Mouse (Mus musculus): Measurements from ENCODE around the gene Cbfa2t2.

Cbfa2t2 gene

GRCm38 (mm10) chr2:154436458-154437190 is at the start of gene Cbfa2t2:
Cbfa2t2 (plus strand) TSS chr2:154436481.
- peak; percentile 70 for DNase-seq (ENCODE audit: low read depth)

- DNase-seq (ENCODE audit: low read depth) = peak; percentile 99
Observed at GRCm38 (mm10) chr2:154390180-154390964, 45.9 kb upstream of the Cbfa2t2 start.

GRCm38 (mm10) chr2:154394602-154395001 is 41.7 kb upstream of the Cbfa2t2 start:
- DNase-seq (ENCODE audit: low read depth) = peak; percentile 27

GRCm38 (mm10) chr2:154396529-154396928 is 39.8 kb upstream of the Cbfa2t2 start:
- DNase-seq (ENCODE audit: low read depth) = no peak

- DNase-seq (ENCODE audit: low read depth) = no peak
Observed at GRCm38 (mm10) chr2:154398267-154398666, 38.0 kb upstream of the Cbfa2t2 start.

DNA sequence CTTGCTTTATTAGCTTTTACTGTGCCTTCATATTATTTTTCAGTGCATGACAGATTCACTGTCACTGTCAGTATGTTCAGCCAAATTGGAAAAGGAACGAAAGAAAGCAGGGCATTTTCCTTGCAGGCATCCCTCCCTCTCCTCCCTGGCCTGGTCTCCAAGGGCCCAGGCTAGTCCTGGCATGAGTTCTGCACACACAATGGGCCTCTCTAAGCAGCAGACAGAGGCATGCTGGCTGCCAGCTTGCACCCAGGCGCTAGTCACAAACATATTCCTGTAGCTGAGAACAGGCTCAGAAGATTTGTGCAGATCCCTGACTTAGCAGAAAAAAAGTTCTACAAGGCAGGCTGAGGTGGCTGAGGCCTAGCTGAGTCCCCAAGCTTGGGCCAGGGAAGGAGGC is 37.0 kb upstream of the Cbfa2t2 start:
- DNase-seq (ENCODE audit: low read depth) = peak; percentile 28

GRCm38 (mm10) chr2:154401976-154402375 is 34.3 kb upstream of the Cbfa2t2 start:
- DNase-seq (ENCODE audit: low read depth) = no peak

GRCm38 (mm10) chr2:154402811-154403210 is 33.5 kb upstream of the Cbfa2t2 start:
- DNase-seq (ENCODE audit: low read depth) = peak; percentile 89

DNA sequence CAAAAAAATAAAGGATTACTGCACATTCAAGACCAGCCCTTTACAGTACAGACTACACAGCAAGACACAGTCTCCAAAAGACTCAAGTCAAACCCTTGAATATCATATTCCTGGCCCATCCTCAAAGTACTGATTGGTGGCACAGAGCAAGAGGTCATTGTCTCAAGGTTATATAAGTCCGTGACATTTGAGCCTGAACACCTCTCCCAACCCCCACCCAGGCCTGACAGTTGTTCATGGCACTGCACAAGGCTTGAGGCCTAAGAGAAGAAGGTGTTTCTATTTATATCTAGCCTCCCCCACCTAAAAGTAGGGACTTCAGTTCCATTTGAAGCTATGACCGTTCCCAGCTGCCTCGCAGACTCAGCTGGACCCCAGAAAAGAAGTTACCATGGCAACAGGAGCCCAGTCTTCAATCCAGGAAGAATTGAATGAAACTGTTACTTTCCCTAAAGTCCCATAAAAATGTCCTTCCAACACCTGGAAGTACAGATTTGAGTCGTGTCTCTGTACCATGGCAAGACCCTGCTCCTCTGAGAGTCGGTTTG is 30.8 kb upstream of the Cbfa2t2 start:
- no peak for DNase-seq (ENCODE audit: low read depth)

DNA sequence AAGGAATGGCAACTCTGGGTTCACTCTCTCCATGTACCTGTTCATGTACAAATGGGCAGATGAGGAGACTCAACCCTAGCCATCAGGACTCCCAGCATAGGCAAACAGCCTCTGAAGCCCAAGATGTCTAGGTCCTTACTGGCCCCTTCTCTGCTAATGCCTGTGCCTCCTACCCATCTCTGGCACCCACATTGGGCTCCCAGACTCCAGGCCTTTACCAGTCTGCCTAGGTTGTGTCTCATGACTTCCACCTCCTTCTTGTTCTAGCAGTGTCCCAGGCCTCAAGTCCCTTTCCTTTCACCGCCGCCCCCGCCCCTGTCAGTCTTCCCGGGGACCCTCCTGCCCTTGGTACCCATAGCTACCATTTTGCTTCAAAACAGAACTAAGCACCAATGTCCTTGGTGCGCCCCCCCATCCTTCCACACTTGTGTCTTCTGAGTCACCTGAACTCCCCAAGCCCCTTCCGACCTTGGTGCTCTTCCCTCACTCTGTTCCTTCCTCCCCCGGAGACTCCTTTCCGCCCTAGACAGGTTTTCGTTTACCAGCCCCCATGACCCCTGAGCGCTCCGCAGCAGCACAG is 29.1 kb upstream of the Cbfa2t2 start:
- no peak for DNase-seq (ENCODE audit: low read depth)

GRCm38 (mm10) chr2:154407643-154408445 is 28.4 kb upstream of the Cbfa2t2 start, which contains the start of gene Snta1:
Snta1 (minus strand) TSS chr2:154408099.
- DNase-seq (ENCODE audit: low read depth) = no peak

GRCm38 (mm10) chr2:154410355-154410754 is 25.9 kb upstream of the Cbfa2t2 start:
- peak; percentile 98 for DNase-seq (ENCODE audit: low read depth)

- DNase-seq (ENCODE audit: low read depth) = peak; percentile 85
Observed at GRCm38 (mm10) chr2:154412018-154412666, 24.1 kb upstream of the Cbfa2t2 start.

DNA sequence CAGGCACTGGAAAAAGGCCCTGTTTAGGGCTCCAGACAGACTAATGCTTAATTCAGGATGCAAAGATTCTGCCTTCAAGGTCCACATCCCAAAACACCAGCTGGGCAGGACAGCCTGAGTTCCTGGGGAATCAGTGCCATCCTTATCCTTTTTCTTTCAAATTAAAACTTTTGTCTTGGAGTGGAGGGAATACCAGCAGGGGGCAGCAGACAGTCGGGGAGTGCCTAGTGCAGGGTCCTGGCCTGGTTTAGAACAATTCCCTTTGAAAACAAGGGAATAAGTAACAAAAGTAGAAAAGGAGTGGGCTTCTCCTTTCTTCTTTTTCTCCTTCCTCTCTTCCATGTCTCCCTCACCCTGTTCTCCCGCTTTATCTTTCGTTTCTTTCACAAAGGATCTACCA is 19.2 kb upstream of the Cbfa2t2 start:
- DNase-seq (ENCODE audit: low read depth) = peak; percentile 91

DNA sequence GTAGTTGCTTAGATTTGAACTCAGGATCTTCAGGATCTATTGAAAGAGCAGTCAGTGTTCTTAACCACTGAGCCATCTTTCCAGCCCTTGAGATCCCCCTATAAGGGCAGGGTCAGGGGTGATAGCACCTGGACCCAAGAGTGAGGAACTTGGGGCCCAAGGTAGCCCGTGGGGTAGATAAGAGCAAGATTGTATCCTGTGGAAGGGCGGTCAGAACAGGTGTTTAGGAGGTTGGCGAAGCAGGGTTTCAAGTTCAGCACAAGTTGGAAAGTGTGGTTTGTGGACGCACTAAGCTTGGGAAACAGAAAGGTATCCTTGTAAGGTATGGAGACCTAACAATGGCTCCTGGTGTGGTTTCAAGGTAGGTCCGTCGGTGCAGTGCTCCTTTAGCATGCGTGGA is 18.3 kb upstream of the Cbfa2t2 start:
- no peak for DNase-seq (ENCODE audit: low read depth)

GRCm38 (mm10) chr2:154419631-154420515 is 16.4 kb upstream of the Cbfa2t2 start:
- DNase-seq (ENCODE audit: low read depth) = no peak

DNA sequence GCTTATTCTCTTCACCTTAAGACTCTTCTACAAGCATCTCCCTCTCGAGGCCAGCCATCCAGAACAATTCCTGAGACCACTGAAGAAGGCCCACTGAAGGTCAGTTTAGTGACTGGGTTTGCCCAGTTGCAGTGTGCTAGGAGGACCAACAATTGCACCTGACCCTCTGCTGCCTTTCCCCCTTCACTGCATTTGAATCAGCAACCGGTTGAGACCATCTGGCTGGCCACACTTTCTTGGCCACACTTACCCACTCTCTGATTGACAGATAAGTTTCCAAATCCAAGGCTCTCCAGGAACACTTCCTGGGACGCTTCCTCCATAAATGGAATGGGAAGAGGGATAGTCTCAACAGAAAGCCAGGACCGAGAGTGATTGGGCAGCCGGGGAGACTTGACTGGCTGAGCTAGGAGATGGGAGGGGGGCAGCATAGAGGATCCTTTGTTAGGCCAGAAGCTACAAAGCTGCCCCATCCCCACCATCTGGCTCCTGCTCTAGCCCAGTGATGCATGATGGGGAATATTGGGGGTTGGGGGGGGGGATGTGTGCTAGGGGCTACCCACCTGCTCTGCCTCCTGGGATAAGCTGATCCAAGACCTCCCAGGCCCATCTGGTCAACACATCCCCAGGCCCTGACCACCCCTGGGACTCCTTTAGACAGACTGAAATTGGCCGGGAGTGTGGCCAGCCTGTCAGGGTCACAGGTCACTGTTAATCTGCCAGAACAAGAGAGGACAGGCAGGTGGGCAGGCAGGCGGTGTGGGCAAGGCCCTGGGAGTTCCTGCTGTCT is 15.1 kb upstream of the Cbfa2t2 start:
- DNase-seq (ENCODE audit: low read depth) = no peak

GRCm38 (mm10) chr2:154422181-154422580 is 14.1 kb upstream of the Cbfa2t2 start:
- peak; percentile 57 for DNase-seq (ENCODE audit: low read depth)

DNA sequence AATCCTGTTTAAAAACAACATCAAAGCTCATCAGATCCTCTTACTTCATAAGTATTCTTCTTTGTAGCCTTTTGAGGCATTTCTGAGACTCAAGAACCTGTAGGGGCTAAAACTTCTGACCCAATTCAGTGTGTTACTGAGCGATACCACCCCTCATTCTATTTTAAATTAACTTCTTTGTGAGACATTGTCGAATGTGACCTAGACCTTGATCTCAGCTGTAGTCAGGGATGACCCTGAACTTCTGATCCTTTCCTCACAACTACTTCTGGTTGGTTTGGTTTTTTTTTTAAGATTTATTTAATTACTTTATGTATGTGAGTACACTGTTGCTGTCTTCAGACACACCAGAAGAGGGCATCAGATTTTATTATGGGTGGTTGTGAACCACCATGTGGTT is 12.7 kb upstream of the Cbfa2t2 start:
- DNase-seq (ENCODE audit: low read depth) = no peak
